Mouse (Mus musculus) layer of hippocampus, postnatal 14 days (tissue): ENCODE results near the gene Trim30c. TPM values are rescaled to one million over a fixed set of nuclear protein-coding genes. Genes with fewer than 3 reads are reported as not detected.
"Not testable (repeated sequence)": the region's sequence is repeated elsewhere in the genome, so short reads cannot be mapped to it uniquely, and the experiment has no call there.

ENCODE experiments used
- DNase-seq, 2 experiments: peaks; one replicate each; pipeline ENCODE4 v3.0.0; 2021 to 2022; ENCODE audit warnings: low spot score in 2 of 2, mixed read lengths in 1 of 2
- long read RNA-seq, 2 experiments: library from polyadenylated mRNA; stranded (forward); transcript quantifications; one replicate each; pipeline ENCODE4 v2.0.0; 2021
- total RNA-seq, 2 experiments: library from RNA; stranded (reverse); gene quantifications; 2 replicates each; pipeline ENCODE4 v1.2.3; 2021

Gene Trim30c
- not detected for total RNA-seq
- long read RNA-seq, experiment 1: 0 reads
- long read RNA-seq, experiment 2: 0 reads

GRCm38 (mm10) chr7:104400698-104401097 lies at the start of gene Trim30c:
Trim30c (minus strand) TSS chr7:104400837.
- DNase-seq: no peak

GRCm38 (mm10) chr7:104445961-104446645 lies 45.5 kb upstream of the Trim30c start:
- DNase-seq: no peak

GRCm38 (mm10) chr7:104404460-104404950 lies 3.9 kb upstream of the Trim30c start:
- DNase-seq: no peak

DNA sequence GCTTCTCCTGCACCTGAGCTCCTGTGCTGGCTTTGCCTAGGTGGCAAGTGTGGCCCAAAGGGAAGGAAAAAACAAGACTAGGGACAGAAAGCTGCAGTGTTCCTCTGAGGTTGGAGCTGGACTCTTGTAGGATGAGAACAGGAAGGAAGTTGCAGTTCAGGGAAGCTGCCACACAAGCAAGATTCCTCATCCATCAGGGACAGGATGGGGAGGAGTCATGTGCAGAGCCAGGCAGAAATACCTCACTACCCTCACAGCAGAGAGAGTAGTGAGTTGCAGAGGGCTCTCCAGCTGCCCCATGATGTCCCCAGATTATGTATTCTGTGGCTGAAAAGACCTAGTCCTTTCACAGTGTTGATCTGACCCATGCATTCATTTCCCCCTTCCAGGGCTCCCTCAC lies 503 bp upstream of the Trim30c start:
- DNase-seq: no peak

GRCm38 (mm10) chr7:104398492-104398891 lies 2.1 kb downstream of the Trim30c start:
- no peak for DNase-seq

- DNase-seq: peak; percentile 1
Measured at GRCm38 (mm10) chr7:104369736-104370414, 30.8 kb downstream of the Trim30c start, which contains the start of gene Trim30b. Trim30b (minus strand) TSS chr7:104369884.

- no peak for DNase-seq
Measured at GRCm38 (mm10) chr7:104366339-104366738, 34.3 kb downstream of the Trim30c start.

GRCm38 (mm10) chr7:104353600-104353967 lies 47.1 kb downstream of the Trim30c start:
- no peak for DNase-seq

GRCm38 (mm10) chr7:104352717-104353599 lies 47.7 kb downstream of the Trim30c start, which contains the start of gene Trim12c:
Trim12c (minus strand) TSS chr7:104353362.
- DNase-seq: peak; percentile 2 to 17

DNA sequence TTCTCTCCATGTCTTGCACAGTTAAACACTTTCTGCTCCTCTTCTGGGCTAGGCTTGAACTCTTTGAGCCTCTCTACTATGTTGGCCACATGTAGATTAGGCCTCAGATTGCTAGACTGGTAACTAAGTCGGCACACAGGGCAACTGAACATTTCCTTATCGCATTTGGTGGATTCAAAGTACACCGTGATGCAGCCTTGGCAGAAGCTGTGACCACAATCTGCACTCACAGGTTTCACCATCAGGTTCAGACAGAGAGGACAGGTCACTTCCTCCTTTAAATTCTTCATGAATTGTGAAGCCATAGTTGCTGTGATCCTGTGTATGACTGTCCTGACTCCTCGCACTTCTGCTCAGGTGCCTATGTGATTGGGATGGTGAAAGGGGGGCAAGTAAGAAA lies 52.6 kb downstream of the Trim30c start:
- not testable (repeated sequence) for DNase-seq

DNA sequence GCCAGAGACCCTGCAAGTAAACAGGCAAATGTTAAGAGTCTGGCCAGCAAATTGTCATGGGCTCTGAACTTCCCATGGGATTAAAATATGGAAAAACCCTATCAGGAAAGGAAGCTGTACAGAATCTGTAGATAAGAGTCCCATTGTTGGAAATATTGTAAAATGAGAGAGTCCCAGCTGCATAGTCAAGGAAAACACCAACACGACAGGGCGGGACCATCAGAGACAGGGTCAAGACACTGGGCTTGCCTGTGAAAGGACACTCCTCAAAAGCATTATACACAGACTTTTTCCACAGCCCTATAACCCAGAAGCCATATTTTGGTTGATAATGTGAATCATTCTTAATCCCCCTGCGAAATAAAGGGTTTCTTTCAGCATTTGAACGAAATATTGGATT lies 59.9 kb downstream of the Trim30c start:
- DNase-seq: not testable (repeated sequence)

- not testable (repeated sequence) for DNase-seq
Measured at GRCm38 (mm10) chr7:104335547-104335946, 65.1 kb downstream of the Trim30c start.

Other genes starting within 250 kb of the Trim30c start
- gene Olfm5, start 236.0 kb downstream of the Trim30c start, total RNA-seq: not detected
- under 1 TPM; 0.17 to 0.44 TPM for gene Olfr648, start 217.4 kb downstream of the Trim30c start, total RNA-seq
- not detected for gene Olfr649, start 204.9 kb downstream of the Trim30c start, total RNA-seq
- under 1 TPM; 0.28 to 0.33 TPM for gene Trim6, start 182.0 kb downstream of the Trim30c start, total RNA-seq
- 1 to 10 TPM in 1 of 2 experiments, under 1 TPM in 1; 0.76 to 1.0 TPM for gene Trim34a, start 156.4 kb downstream of the Trim30c start, total RNA-seq
- gene Trim5, start 112.7 kb downstream of the Trim30c start, total RNA-seq: under 1 TPM; 0.25 to 0.55 TPM
- 1 to 10 TPM; 2.0 to 2.1 TPM for gene Trim12a, start 85.4 kb downstream of the Trim30c start, total RNA-seq
- gene Trim34b, start 71.4 kb downstream of the Trim30c start, total RNA-seq: not detected
- gene Trim12c, start 47.5 kb downstream of the Trim30c start, total RNA-seq: 1 to 10 TPM; 1.5 to 2.0 TPM
- gene Trim30b, start 31.0 kb downstream of the Trim30c start, total RNA-seq: not detected
- under 1 TPM; 0.52 to 0.74 TPM for gene Trim30a, start 64.4 kb upstream of the Trim30c start, total RNA-seq
- under 1 TPM; 0.14 to 0.31 TPM for gene Trim30d, start 107.0 kb upstream of the Trim30c start, total RNA-seq
- gene Olfr651, start 149.3 kb upstream of the Trim30c start, total RNA-seq: not detected
- gene Olfr652, start 160.1 kb upstream of the Trim30c start, total RNA-seq: not detected
- not detected for gene Olfr653, start 176.5 kb upstream of the Trim30c start, total RNA-seq
- gene Olfr654, start 186.2 kb upstream of the Trim30c start, total RNA-seq: not detected
- not detected for gene Olfr655, start 200.9 kb upstream of the Trim30c start, total RNA-seq
- not detected for gene Olfr656, start 213.1 kb upstream of the Trim30c start, total RNA-seq
- not detected for gene Olfr657, start 224.0 kb upstream of the Trim30c start, total RNA-seq
- not detected for gene Olfr658, start 246.5 kb upstream of the Trim30c start, total RNA-seq